Mouse (Mus musculus): ENCODE measurements around the gene Xrra1.
A peak's percentile ranks its signal among the peaks of the same experiment; 100 is the strongest.

- TF ChIP-seq POLR2A (IDR thresholded peaks at IDR 0.05; ENCODE audit: control insufficient read depth in 1 of 2, insufficient read depth in 1 of 2, low read depth in 1 of 2, low read length in 2 of 2, poor library complexity in 1 of 2) (peak; percentile 42 to 89; a peak in 2 of 4 replicates), HCFC1 (IDR thresholded peaks at IDR 0.05; ENCODE audit: low read depth, low read length) (peak; percentile 100), CTCF (IDR thresholded peaks at IDR 0.05 in 2 of 3, conservative IDR thresholded peaks at IDR 0.05 in 1 of 3; ENCODE audit: control insufficient read depth in 1 of 3, insufficient read depth in 1 of 3, low read depth in 2 of 3, low read length in 3 of 3, poor library complexity in 1 of 3, severe bottlenecking in 1 of 3) (no peak), MYB (IDR thresholded peaks at IDR 0.05; ENCODE audit: low read depth, low read length) (no peak)
Measured at GRCm38 (mm10) chr7:99858813-99859585, at the start of gene Xrra1.

Measured in MEL (cell line).